Mouse (Mus musculus): Measurements from ENCODE around the gene Pbx4.

Pbx4 gene

GRCm38 (mm10) chr8:69899876-69900275, 67.6 kb downstream of the Pbx4 start:
- no peak for DNase-seq (ENCODE audit: low spot score in 2 of 2)

GRCm38 (mm10) chr8:69900895-69901451, 68.7 kb downstream of the Pbx4 start:
- DNase-seq (ENCODE audit: low spot score in 2 of 2), result no peak

GRCm38 (mm10) chr8:69901484-69902162, 69.3 kb downstream of the Pbx4 start:
- peak; percentile 95 to 99 for DNase-seq (ENCODE audit: low spot score in 2 of 2)

- no peak for DNase-seq (ENCODE audit: low spot score in 2 of 2)
Observed at GRCm38 (mm10) chr8:69902163-69903062, 70.1 kb downstream of the Pbx4 start, which contains the start of the genes Tssk6, Ndufa13 and Yjefn3. Gene Tssk6, plus strand, starts transcription at chr8:69902184. Gene Ndufa13, minus strand, starts transcription at chr8:69902558. Gene Yjefn3, minus strand, starts transcription at chr8:69902712.

GRCm38 (mm10) chr8:69903063-69903542, 70.8 kb downstream of the Pbx4 start:
- DNase-seq (ENCODE audit: low spot score in 2 of 2), result peak; percentile 96 to 98

- no peak for DNase-seq (ENCODE audit: low spot score in 2 of 2)
Observed at GRCm38 (mm10) chr8:69904096-69904495, 71.8 kb downstream of the Pbx4 start.

GRCm38 (mm10) chr8:69906260-69906659, 74.0 kb downstream of the Pbx4 start:
- no peak for DNase-seq (ENCODE audit: low spot score in 2 of 2)

GRCm38 (mm10) chr8:69907106-69907505, 74.8 kb downstream of the Pbx4 start:
- DNase-seq (ENCODE audit: low spot score in 2 of 2), result no peak

GRCm38 (mm10) chr8:69911917-69912316, 79.6 kb downstream of the Pbx4 start:
- no peak for DNase-seq (ENCODE audit: low spot score in 2 of 2)

GRCm38 (mm10) chr8:69912478-69913074, 80.3 kb downstream of the Pbx4 start:
- no peak for DNase-seq (ENCODE audit: low spot score in 2 of 2)

- no peak for DNase-seq (ENCODE audit: low spot score in 2 of 2)
Observed at GRCm38 (mm10) chr8:69914526-69914925, 82.2 kb downstream of the Pbx4 start.

GRCm38 (mm10) chr8:69915748-69916147, 83.5 kb downstream of the Pbx4 start:
- no peak for DNase-seq (ENCODE audit: low spot score in 2 of 2)

GRCm38 (mm10) chr8:69918506-69918905, 86.2 kb downstream of the Pbx4 start:
- DNase-seq (ENCODE audit: low spot score in 2 of 2), result no peak

- peak; percentile 49 to 66 for DNase-seq (ENCODE audit: low spot score in 2 of 2)
Observed at GRCm38 (mm10) chr8:69919010-69919409, 86.7 kb downstream of the Pbx4 start.

- peak in 1 of 2 experiments; percentile 38 for DNase-seq (ENCODE audit: low spot score in 2 of 2)
Observed at GRCm38 (mm10) chr8:69919876-69920662, 87.8 kb downstream of the Pbx4 start.

- no peak for DNase-seq (ENCODE audit: low spot score in 2 of 2)
Observed at GRCm38 (mm10) chr8:69921141-69921540, 88.8 kb downstream of the Pbx4 start.
